Mouse (Mus musculus) heart, embryonic 12.5 days (tissue): ENCODE measurements around the gene Taar7b. TPM values are rescaled to one million over a fixed set of nuclear protein-coding genes. Genes with fewer than 3 reads are reported as not detected.

ENCODE experiments used
- polyA plus RNA-seq: library from polyadenylated mRNA; unstranded; fragments of >200 nt; fragmentation: Nextera tagmentation; extraction: Ambion mirVana; gene quantifications from 2 replicates; pipeline ENCODE4 v1.2.1, GENCODE M21; 2016

The Taar7b gene
- polyA plus RNA-seq, 1 experiment from 2014 or later, result not detected

Other genes with a start within 250 kb of the Taar7b start
- 97.0 and 101 TPM in 2 replicates for gene Rps12, start 212.7 kb upstream of the Taar7b start, polyA plus RNA-seq
- gene Slc18b1, start 203.0 kb upstream of the Taar7b start, polyA plus RNA-seq, result 6.6 and 9.5 TPM in 2 replicates
- not detected in 2 replicates for gene Vnn3, start 148.5 kb upstream of the Taar7b start, polyA plus RNA-seq
- 6.9 and 7.0 TPM in 2 replicates for gene Vnn1, start 105.3 kb upstream of the Taar7b start, polyA plus RNA-seq
- gene Taar1, start 79.6 kb upstream of the Taar7b start, polyA plus RNA-seq, result not detected in 2 replicates
- not detected in 2 replicates for gene Taar2, start 61.4 kb upstream of the Taar7b start, polyA plus RNA-seq
- gene Taar3, start 50.4 kb upstream of the Taar7b start, polyA plus RNA-seq, result not detected in 2 replicates
- not detected in 2 replicates for gene Taar4, start 39.4 kb upstream of the Taar7b start, polyA plus RNA-seq
- not detected in 2 replicates for gene Taar5, start 29.2 kb upstream of the Taar7b start, polyA plus RNA-seq
- gene Taar6, start 14.3 kb upstream of the Taar7b start, polyA plus RNA-seq, result not detected in 2 replicates
- gene Taar7a, start 6.5 kb upstream of the Taar7b start, polyA plus RNA-seq, result not detected in 2 replicates
- not detected in 2 replicates for gene Taar7d, start 27.3 kb downstream of the Taar7b start, polyA plus RNA-seq
- not detected in 2 replicates for gene Taar7e, start 37.7 kb downstream of the Taar7b start, polyA plus RNA-seq
- not detected in 2 replicates for gene Taar7f, start 49.6 kb downstream of the Taar7b start, polyA plus RNA-seq
- not detected in 2 replicates for gene Taar8a, start 76.6 kb downstream of the Taar7b start, polyA plus RNA-seq
- gene Taar8b, start 92.4 kb downstream of the Taar7b start, polyA plus RNA-seq, result not detected in 2 replicates
- gene Taar8c, start 102.0 kb downstream of the Taar7b start, polyA plus RNA-seq, result not detected in 2 replicates
- not detected in 2 replicates for gene Taar9, start 109.6 kb downstream of the Taar7b start, polyA plus RNA-seq
- 86.9 and 92.5 TPM in 2 replicates for gene Stx7, start 149.4 kb downstream of the Taar7b start, polyA plus RNA-seq
- 2.7 TPM in 2 replicates for gene Moxd1, start 223.6 kb downstream of the Taar7b start, polyA plus RNA-seq